Mouse (Mus musculus): ENCODE results near the gene Ntrk3. TPM values are rescaled to one million over a fixed set of nuclear protein-coding genes. Genes with fewer than 3 reads are reported as not detected.

Ntrk3 gene
- polyA plus RNA-seq, 1 experiment = 7.7 TPM

DNA sequence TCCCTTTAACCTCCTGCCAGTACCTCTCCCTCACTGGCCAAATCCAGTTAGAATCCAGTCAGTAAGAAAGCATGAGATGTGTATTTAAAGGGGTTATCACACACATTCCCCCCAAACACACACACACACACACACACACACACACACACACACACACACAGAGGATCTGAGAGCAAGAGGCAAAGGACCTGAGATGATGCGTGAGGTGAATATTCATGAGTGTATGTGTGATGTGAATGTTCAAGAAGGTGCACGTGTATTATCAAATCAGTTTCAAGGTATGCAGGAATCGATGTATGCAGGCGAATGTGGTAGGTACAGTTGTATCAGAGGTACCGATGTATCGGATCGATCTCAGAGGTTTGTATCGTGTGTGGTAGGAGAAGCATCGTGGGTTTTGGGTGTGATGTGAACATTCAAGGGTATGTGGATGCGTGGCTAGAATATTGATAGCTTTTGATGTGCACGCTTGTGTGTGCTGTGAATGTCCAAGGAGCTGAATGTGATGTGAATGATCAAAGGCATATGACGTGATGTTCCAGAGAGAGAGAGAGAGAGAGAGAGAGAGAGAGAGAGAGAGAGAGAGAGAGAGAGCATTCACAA, 30.2 kb upstream of the Ntrk3 start:
- Histone ChIP-seq H3K36me3 (ENCODE audit: control insufficient read depth, insufficient read depth, low read length) (no peaks in the 10 kb centered on the region), H3K4me3 (ENCODE audit: control insufficient read depth, low read depth, low read length) (no peak overlapping the region), H3K27ac (ENCODE audit: control insufficient read depth, insufficient read depth, low read depth, low read length) (no peak overlapping the region), H3K27me3 (ENCODE audit: control insufficient read depth, insufficient read depth, low read length) (no peaks in the 10 kb centered on the region), H3K4me1 (ENCODE audit: control insufficient read depth, insufficient read depth, low read length) (peaks cover 5% of the 10 kb centered on the region; the same call in 1 of the 2 replicates)
- TF ChIP-seq CTCF (IDR thresholded peaks at IDR 0.05; ENCODE audit: control insufficient read depth, insufficient read depth, insufficient replicate concordance, low read depth, low read length) = no peak
- no peak for TF ChIP-seq POLR2A (IDR thresholded peaks at IDR 0.05; ENCODE audit: control insufficient read depth, low read depth, low read length)

- no peaks in the 10 kb centered on the region for H3K27me3 ChIP-seq (ENCODE audit: control insufficient read depth, insufficient read depth, low read length)
- no peak overlapping the region for H3K27ac ChIP-seq (ENCODE audit: control insufficient read depth, insufficient read depth, low read depth, low read length)
- peak overlapping the region; percentile 35; the same call in 1 of the 2 replicates for H3K4me3 ChIP-seq (ENCODE audit: control insufficient read depth, low read depth, low read length)
- no peak for TF ChIP-seq POLR2A (IDR thresholded peaks at IDR 0.05; ENCODE audit: control insufficient read depth, low read depth, low read length)
- TF ChIP-seq CTCF (IDR thresholded peaks at IDR 0.05; ENCODE audit: control insufficient read depth, insufficient read depth, insufficient replicate concordance, low read depth, low read length) = peak; percentile 93
- no peaks in the 10 kb centered on the region for H3K36me3 ChIP-seq (ENCODE audit: control insufficient read depth, insufficient read depth, low read length)
- H3K4me1 ChIP-seq (ENCODE audit: control insufficient read depth, insufficient read depth, low read length) = peaks cover 5% of the 10 kb centered on the region; the same call in 1 of the 2 replicates
Observed at GRCm38 (mm10) chr7:78766019-78766683, 28.3 kb upstream of the Ntrk3 start.

GRCm38 (mm10) chr7:78765215-78765631, 27.4 kb upstream of the Ntrk3 start:
- H3K4me1 ChIP-seq (ENCODE audit: control insufficient read depth, insufficient read depth, low read length) = peaks cover 5% of the 10 kb centered on the region; the same call in 1 of the 2 replicates
- no peak overlapping the region for H3K27ac ChIP-seq (ENCODE audit: control insufficient read depth, insufficient read depth, low read depth, low read length)
- H3K36me3 ChIP-seq (ENCODE audit: control insufficient read depth, insufficient read depth, low read length) = no peaks in the 10 kb centered on the region
- no peak for TF ChIP-seq POLR2A (IDR thresholded peaks at IDR 0.05; ENCODE audit: control insufficient read depth, low read depth, low read length)
- no peak for TF ChIP-seq CTCF (IDR thresholded peaks at IDR 0.05; ENCODE audit: control insufficient read depth, insufficient read depth, insufficient replicate concordance, low read depth, low read length)
- H3K27me3 ChIP-seq (ENCODE audit: control insufficient read depth, insufficient read depth, low read length) = no peaks in the 10 kb centered on the region
- no peak overlapping the region for H3K4me3 ChIP-seq (ENCODE audit: control insufficient read depth, low read depth, low read length)

DNA sequence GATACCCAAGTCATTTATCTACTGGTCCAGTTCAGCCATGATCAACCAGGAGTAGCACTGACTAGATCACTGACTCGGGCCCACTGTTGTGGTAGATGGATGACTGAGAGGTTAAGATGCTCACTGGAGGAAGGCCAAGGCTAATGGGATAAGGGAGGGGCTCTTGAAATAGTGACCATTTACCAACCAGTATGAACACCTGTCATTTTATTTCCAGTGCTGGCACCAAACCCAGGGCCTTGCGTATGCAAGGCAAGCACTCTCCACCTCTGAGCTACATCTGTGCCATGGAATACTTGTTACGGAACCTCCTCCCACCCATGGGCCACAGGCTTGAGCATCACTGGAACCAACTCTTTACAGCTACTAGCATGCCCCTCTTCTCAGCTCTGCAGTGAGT, 26.0 kb upstream of the Ntrk3 start:
- Histone ChIP-seq H3K4me1 (ENCODE audit: control insufficient read depth, insufficient read depth, low read length) (peaks cover 5% of the 10 kb centered on the region; the same call in 1 of the 2 replicates), H3K4me3 (ENCODE audit: control insufficient read depth, low read depth, low read length) (no peak overlapping the region), H3K36me3 (ENCODE audit: control insufficient read depth, insufficient read depth, low read length) (no peaks in the 10 kb centered on the region), H3K27me3 (ENCODE audit: control insufficient read depth, insufficient read depth, low read length) (no peaks in the 10 kb centered on the region), H3K27ac (ENCODE audit: control insufficient read depth, insufficient read depth, low read depth, low read length) (no peak overlapping the region)
- TF ChIP-seq POLR2A (IDR thresholded peaks at IDR 0.05; ENCODE audit: control insufficient read depth, low read depth, low read length) = no peak
- no peak for TF ChIP-seq CTCF (IDR thresholded peaks at IDR 0.05; ENCODE audit: control insufficient read depth, insufficient read depth, insufficient replicate concordance, low read depth, low read length)

DNA sequence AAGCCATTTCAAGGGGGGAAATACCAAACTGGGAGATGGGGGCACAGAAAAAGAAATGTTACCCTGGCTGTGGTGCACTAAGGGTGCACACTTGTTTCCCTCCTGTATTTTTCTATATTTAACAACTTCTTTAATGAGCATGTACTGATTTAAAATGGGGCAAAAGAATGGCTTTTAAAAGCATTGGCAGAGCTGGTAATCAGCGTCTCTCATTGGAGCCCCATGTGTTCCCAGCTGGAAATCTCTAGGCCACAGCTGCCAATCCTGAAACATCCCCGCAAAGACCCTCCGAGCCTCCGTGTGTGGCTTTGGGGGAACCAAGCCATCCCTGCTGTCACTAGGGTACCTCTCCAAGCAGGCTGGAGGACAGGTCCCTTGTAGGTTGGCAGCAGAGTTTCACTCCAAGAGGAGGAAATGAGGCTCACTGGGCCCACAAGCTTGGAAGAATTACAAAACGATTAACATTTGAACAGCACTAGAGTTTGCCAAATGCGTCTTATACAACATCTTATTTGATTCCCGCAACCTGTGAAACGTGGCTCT, 16.7 kb upstream of the Ntrk3 start:
- TF ChIP-seq CTCF (IDR thresholded peaks at IDR 0.05; ENCODE audit: control insufficient read depth, insufficient read depth, insufficient replicate concordance, low read depth, low read length) = no peak
- no peak for TF ChIP-seq POLR2A (IDR thresholded peaks at IDR 0.05; ENCODE audit: control insufficient read depth, low read depth, low read length)
- Histone ChIP-seq H3K36me3 (ENCODE audit: control insufficient read depth, insufficient read depth, low read length) (no peaks in the 10 kb centered on the region), H3K27ac (ENCODE audit: control insufficient read depth, insufficient read depth, low read depth, low read length) (no peak overlapping the region), H3K4me3 (ENCODE audit: control insufficient read depth, low read depth, low read length) (no peak overlapping the region), H3K4me1 (ENCODE audit: control insufficient read depth, insufficient read depth, low read length) (no peaks in the 10 kb centered on the region), H3K27me3 (ENCODE audit: control insufficient read depth, insufficient read depth, low read length) (no peaks in the 10 kb centered on the region)

DNA sequence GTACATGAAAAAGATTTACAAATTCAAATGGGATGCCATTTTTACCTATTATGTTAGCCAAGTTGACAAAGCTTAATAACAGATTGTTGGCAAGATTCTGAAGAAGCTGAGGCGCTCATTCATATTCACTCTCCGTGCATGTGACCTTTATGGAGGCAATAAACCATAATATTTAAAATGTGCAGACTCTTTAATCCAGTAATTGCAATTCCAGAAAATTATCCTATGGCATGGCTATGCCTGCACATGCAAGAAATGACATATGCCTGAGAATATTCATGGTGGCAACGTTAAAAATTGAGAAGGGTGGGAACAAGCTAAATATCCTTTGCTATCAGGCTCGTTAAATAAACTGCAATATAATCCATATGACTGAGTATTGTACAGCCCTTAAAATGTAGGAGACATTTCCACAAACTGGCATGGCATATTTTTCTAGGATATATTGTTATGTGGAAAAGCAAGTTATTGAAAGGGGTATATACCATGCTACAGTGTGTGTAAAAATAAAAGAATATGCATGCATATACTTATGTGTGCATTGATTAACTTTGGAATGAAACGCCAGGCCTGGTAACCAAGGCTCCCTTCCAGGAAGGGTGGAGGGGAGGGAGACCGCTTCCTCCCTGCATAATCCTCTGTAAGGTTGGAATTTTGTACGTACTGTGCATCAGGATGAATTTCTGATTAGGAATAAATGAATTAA, 16.1 kb upstream of the Ntrk3 start:
- H3K4me3 ChIP-seq (ENCODE audit: control insufficient read depth, low read depth, low read length) = no peak overlapping the region
- TF ChIP-seq POLR2A (IDR thresholded peaks at IDR 0.05; ENCODE audit: control insufficient read depth, low read depth, low read length) (no peak), CTCF (IDR thresholded peaks at IDR 0.05; ENCODE audit: control insufficient read depth, insufficient read depth, insufficient replicate concordance, low read depth, low read length) (no peak)
- H3K4me1 ChIP-seq (ENCODE audit: control insufficient read depth, insufficient read depth, low read length) = no peaks in the 10 kb centered on the region
- H3K27ac ChIP-seq (ENCODE audit: control insufficient read depth, insufficient read depth, low read depth, low read length) = no peak overlapping the region
- no peaks in the 10 kb centered on the region for H3K36me3 ChIP-seq (ENCODE audit: control insufficient read depth, insufficient read depth, low read length)
- H3K27me3 ChIP-seq (ENCODE audit: control insufficient read depth, insufficient read depth, low read length) = no peaks in the 10 kb centered on the region

GRCm38 (mm10) chr7:78752961-78753360, 15.1 kb upstream of the Ntrk3 start:
- no peak overlapping the region for H3K27ac ChIP-seq (ENCODE audit: control insufficient read depth, insufficient read depth, low read depth, low read length)
- no peaks in the 10 kb centered on the region for H3K36me3 ChIP-seq (ENCODE audit: control insufficient read depth, insufficient read depth, low read length)
- TF ChIP-seq POLR2A (IDR thresholded peaks at IDR 0.05; ENCODE audit: control insufficient read depth, low read depth, low read length) (no peak), CTCF (IDR thresholded peaks at IDR 0.05; ENCODE audit: control insufficient read depth, insufficient read depth, insufficient replicate concordance, low read depth, low read length) (no peak)
- H3K4me1 ChIP-seq (ENCODE audit: control insufficient read depth, insufficient read depth, low read length) = no peaks in the 10 kb centered on the region
- H3K4me3 ChIP-seq (ENCODE audit: control insufficient read depth, low read depth, low read length) = no peak overlapping the region
- no peaks in the 10 kb centered on the region for H3K27me3 ChIP-seq (ENCODE audit: control insufficient read depth, insufficient read depth, low read length)

All from testis, adult 2 months (tissue).